Mouse (Mus musculus) heart, adult 2 months (tissue): Measurements from ENCODE around the gene Stradb.

Experiments
- CTCF ChIP-seq: fragments of 200-600 bp; IDR thresholded peaks from 2 replicates; pipeline ENCODE4 v1.8.1; 2022; ENCODE audit warnings: antibody characterized with exemption, mild to moderate bottlenecking, moderate library complexity
- EP300 ChIP-seq: fragments of 200-500 bp; IDR thresholded peaks from 2 replicates; pipeline ENCODE4 v1.6.1; 2011; ENCODE audit warnings: low read depth, low read length, control low read depth; ENCODE audit not compliant: insufficient read depth
- POLR2A ChIP-seq: fragments of 200-500 bp; IDR thresholded peaks from 2 replicates; pipeline ENCODE4 v1.6.1; 2011; ENCODE audit warnings: mild to moderate bottlenecking, low read depth, low read length, control low read depth; ENCODE audit not compliant: insufficient read depth

DNA sequence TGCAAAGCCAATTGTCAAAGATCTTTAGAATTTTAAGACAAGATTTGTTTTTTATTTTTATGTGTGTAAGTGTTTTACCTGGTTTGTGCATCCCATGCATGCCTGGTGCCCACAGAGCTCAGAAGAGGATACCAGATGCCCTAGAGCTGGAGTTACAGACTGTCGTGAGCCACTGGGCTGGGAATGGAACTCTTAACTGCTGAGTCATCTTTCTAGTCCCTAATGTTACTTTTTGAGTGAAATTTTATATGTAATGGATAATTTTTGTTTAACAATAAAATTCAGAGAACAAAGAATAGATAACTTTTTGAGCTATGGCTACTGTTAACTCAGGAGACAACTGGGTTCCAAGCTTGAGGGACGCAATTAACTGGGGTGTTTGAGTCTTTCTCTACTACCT, 13.6 kb upstream of the Stradb start:
- no peak for TF ChIP-seq POLR2A
- no peak for TF ChIP-seq CTCF
- TF ChIP-seq EP300, result no peak
